8 mouse cellular contexts compared by ENCODE assay signal in genomic region chr5:137706913-137707633, GRCm38 (mm10). TPM values are rescaled to one million over a fixed set of nuclear protein-coding genes. Genes with fewer than 3 reads are reported as not detected.
DNase-seq lines count a peak whose midpoint lies in the region; ATAC-seq and TF ChIP-seq lines count a peak whose summit lies in the region.

No protein-coding gene starts in this region.

- H3K4me3 ChIP-seq in hindbrain, embryonic 14.5 days (replicated peaks; ENCODE audit: low read length), result no peak overlapping the region
- no peak overlapping the region for H3K4me3 ChIP-seq in hindbrain, embryonic 11.5 days (ENCODE audit: low read depth, low read length)
- peak overlapping the region; percentile 47 to 60 for H3K4me3 ChIP-seq in MEL (ENCODE audit: control insufficient read depth in 1 of 2, insufficient read depth in 1 of 2, low read depth in 2 of 2, low read length in 2 of 2)
- no peak overlapping the region for H3K4me3 ChIP-seq in intestine, embryonic 15.5 days (replicated peaks)
- H3K4me3 ChIP-seq in lung, embryonic 14.5 days (ENCODE audit: low read depth, low read length), result no peak overlapping the region
- no peak overlapping the region for H3K4me3 ChIP-seq in small intestine, adult 2 months (ENCODE audit: low read depth, low read length)

- ATAC-seq in hindbrain, embryonic 14.5 days (ENCODE audit: low FRiP score), result no peak
- no peak for ATAC-seq in hindbrain, embryonic 11.5 days (ENCODE audit: low FRiP score)
- peak; percentile 95 for ATAC-seq in intestine, embryonic 15.5 days
- peak; percentile 87 for ATAC-seq in lung, embryonic 14.5 days (ENCODE audit: insufficient read depth)

- no peak overlapping the region for H3K9ac ChIP-seq in hindbrain, embryonic 14.5 days
- H3K9ac ChIP-seq in hindbrain, embryonic 11.5 days (ENCODE audit: low read depth, low read length), result no peak overlapping the region
- peak overlapping the region; percentile 58 for H3K9ac ChIP-seq in MEL (ENCODE audit: control insufficient read depth, low read depth, low read length, poor library complexity, severe bottlenecking)
- no peak overlapping the region for H3K9ac ChIP-seq in intestine, embryonic 15.5 days
- no peak overlapping the region for H3K9ac ChIP-seq in lung, embryonic 14.5 days

- H3K27me3 ChIP-seq in hindbrain, embryonic 14.5 days (ENCODE audit: control insufficient read depth, insufficient read depth, low read length), result no peaks in the 10 kb centered on the region
- H3K27me3 ChIP-seq in hindbrain, embryonic 11.5 days (ENCODE audit: control insufficient read depth, insufficient read depth, low read length), result no peaks in the 10 kb centered on the region
- no peaks in the 10 kb centered on the region for H3K27me3 ChIP-seq in MEL (ENCODE audit: control insufficient read depth in 1 of 2, insufficient read depth in 2 of 2, low read length in 2 of 2)
- no peaks in the 10 kb centered on the region for H3K27me3 ChIP-seq in intestine, embryonic 15.5 days (replicated peaks)
- H3K27me3 ChIP-seq in lung, embryonic 14.5 days (ENCODE audit: insufficient read depth, low read length), result no peaks in the 10 kb centered on the region
- no peaks in the 10 kb centered on the region for H3K27me3 ChIP-seq in small intestine, adult 2 months (ENCODE audit: control insufficient read depth, insufficient read depth, low read length)

- DNase-seq in hindbrain, embryonic 14.5 days (ENCODE audit: low spot score), result peak; percentile 62
- DNase-seq in hindbrain, embryonic 11.5 days (ENCODE audit: low spot score), result no peak
- peak; percentile 91 for DNase-seq in MEL (ENCODE audit: low read depth, low spot score)
- DNase-seq in cerebellum, postnatal 14 days, result peak; percentile 77 to 86
- peak; percentile 83 for DNase-seq in lung, embryonic 14.5 days
- peak; percentile 85 to 89 for DNase-seq in urinary bladder, postnatal 36 days (ENCODE audit: low spot score in 2 of 2)

- peak; percentile 52 to 58; a peak in 3 of 4 replicates for TF ChIP-seq EP300 in MEL (IDR thresholded peaks at IDR 0.05; ENCODE audit: low read depth in 1 of 2, low read length in 2 of 2)

- no peak overlapping the region for H3K27ac ChIP-seq in hindbrain, embryonic 14.5 days
- H3K27ac ChIP-seq in hindbrain, embryonic 11.5 days (ENCODE audit: low read depth, low read length), result no peak overlapping the region
- peak overlapping the region; percentile 99 for H3K27ac ChIP-seq in MEL (ENCODE audit: control insufficient read depth, low read depth, low read length)
- peak overlapping the region; percentile 80 for H3K27ac ChIP-seq in intestine, embryonic 15.5 days
- peak overlapping the region; percentile 81 for H3K27ac ChIP-seq in lung, embryonic 14.5 days (ENCODE audit: low read depth)
- peak overlapping the region; percentile 91 for H3K27ac ChIP-seq in small intestine, adult 2 months (ENCODE audit: insufficient read depth, low read depth, low read length)

- TF ChIP-seq RAD21 in MEL (IDR thresholded peaks at IDR 0.05; ENCODE audit: low read depth, low read length), result no peak

- H3K36me3 ChIP-seq in hindbrain, embryonic 14.5 days (replicated peaks; ENCODE audit: control insufficient read depth, insufficient read depth), result no peaks in the 10 kb centered on the region
- no peaks in the 10 kb centered on the region for H3K36me3 ChIP-seq in hindbrain, embryonic 11.5 days (ENCODE audit: control insufficient read depth, insufficient read depth, low read length)
- H3K36me3 ChIP-seq in MEL (ENCODE audit: control insufficient read depth in 1 of 2, insufficient read depth in 2 of 2, low read length in 2 of 2), result peaks cover 0 to 4% of the 10 kb centered on the region in 2 experiments; a peak in 2 of 4 replicates
- no peaks in the 10 kb centered on the region for H3K36me3 ChIP-seq in intestine, embryonic 15.5 days
- no peaks in the 10 kb centered on the region for H3K36me3 ChIP-seq in lung, embryonic 14.5 days (ENCODE audit: insufficient read depth)
- no peaks in the 10 kb centered on the region for H3K36me3 ChIP-seq in small intestine, adult 2 months (ENCODE audit: control insufficient read depth, insufficient read depth, low read length)

- H3K4me1 ChIP-seq in hindbrain, embryonic 14.5 days (replicated peaks; ENCODE audit: control insufficient read depth, insufficient read depth, low read length), result peaks cover 7% of the 10 kb centered on the region; the same call in 1 of the 2 replicates
- H3K4me1 ChIP-seq in hindbrain, embryonic 11.5 days (replicated peaks; ENCODE audit: control insufficient read depth, insufficient read depth, low read length), result no peaks in the 10 kb centered on the region
- peaks cover 3 to 26% of the 10 kb centered on the region in 2 experiments; a peak in 3 of 4 replicates for H3K4me1 ChIP-seq in MEL (ENCODE audit: control insufficient read depth in 1 of 2, insufficient read depth in 2 of 2, low read length in 2 of 2)
- H3K4me1 ChIP-seq in intestine, embryonic 15.5 days (replicated peaks), result peaks cover 10% of the 10 kb centered on the region
- no peaks in the 10 kb centered on the region for H3K4me1 ChIP-seq in lung, embryonic 14.5 days (ENCODE audit: insufficient read depth)
- peaks cover 7% of the 10 kb centered on the region; the same call in 1 of the 2 replicates for H3K4me1 ChIP-seq in small intestine, adult 2 months (ENCODE audit: control insufficient read depth, insufficient read depth, insufficient read length, low read length)

- peak in 1 of 2 experiments; percentile 43; a peak in 2 of 4 replicates for TF ChIP-seq POLR2A in MEL (IDR thresholded peaks at IDR 0.05; ENCODE audit: control insufficient read depth in 1 of 2, insufficient read depth in 1 of 2, low read depth in 1 of 2, low read length in 2 of 2, poor library complexity in 1 of 2)
- TF ChIP-seq POLR2A in small intestine, adult 2 months (IDR thresholded peaks at IDR 0.05; ENCODE audit: low read depth, low read length), result no peak

- no peaks in the 10 kb centered on the region for H3K9me3 ChIP-seq in hindbrain, embryonic 14.5 days (ENCODE audit: control insufficient read depth, low read length)
- no peaks in the 10 kb centered on the region for H3K9me3 ChIP-seq in hindbrain, embryonic 11.5 days (ENCODE audit: control insufficient read depth, low read length)
- H3K9me3 ChIP-seq in MEL (replicated peaks; ENCODE audit: insufficient read depth, low read length), result no peaks in the 10 kb centered on the region
- H3K9me3 ChIP-seq in intestine, embryonic 15.5 days, result no peaks in the 10 kb centered on the region
- no peaks in the 10 kb centered on the region for H3K9me3 ChIP-seq in lung, embryonic 14.5 days (ENCODE audit: low read depth, low read length)

- TF ChIP-seq CTCF in MEL (IDR thresholded peaks at IDR 0.05 in 2 of 3, conservative IDR thresholded peaks at IDR 0.05 in 1 of 3; ENCODE audit: control insufficient read depth in 1 of 3, insufficient read depth in 1 of 3, low read depth in 2 of 3, low read length in 3 of 3, poor library complexity in 1 of 3, severe bottlenecking in 1 of 3), result no peak
- no peak for TF ChIP-seq CTCF in lung, embryonic 14.5 days (IDR thresholded peaks at IDR 0.05; ENCODE audit: low read depth)
- TF ChIP-seq CTCF in small intestine, adult 2 months (IDR thresholded peaks at IDR 0.05; ENCODE audit: extremely low read depth, insufficient read length, insufficient replicate concordance, low read depth, low read length), result no peak

- H3K4me2 ChIP-seq in hindbrain, embryonic 14.5 days (replicated peaks), result peak overlapping the region; percentile 22; the same call in 1 of the 2 replicates
- no peak overlapping the region for H3K4me2 ChIP-seq in hindbrain, embryonic 11.5 days (replicated peaks; ENCODE audit: low read depth, low read length)
- H3K4me2 ChIP-seq in intestine, embryonic 15.5 days (replicated peaks), result peak overlapping the region; percentile 22
- peak overlapping the region; percentile 21; the same call in 1 of the 2 replicates for H3K4me2 ChIP-seq in lung, embryonic 14.5 days

- no peaks in the 10 kb centered on the region for H3K79me2 ChIP-seq in MEL (ENCODE audit: control insufficient read depth, insufficient read depth, low read length, poor library complexity)

- WGBS in hindbrain, embryonic 14.5 days, result 62% methylated on average over 12 of the region's 12 CpGs
- 85% methylated on average over 12 of the region's 12 CpGs for WGBS in hindbrain, embryonic 11.5 days
- WGBS in intestine, embryonic 15.5 days, result 49% methylated on average over 12 of the region's 12 CpGs
- 40% methylated on average over 12 of the region's 12 CpGs for WGBS in lung, embryonic 14.5 days
- 16% methylated on average over 12 of the region's 12 CpGs for WGBS in small intestine, adult 2 months

RNA-seq across cellular contexts. Expression of gene Agfg2, which starts 22.5 kb away (rescaled TPM):
- 11.8 and 12.2 TPM in 2 replicates for polyA plus RNA-seq in hindbrain, embryonic 14.5 days (2014; fragmentation: Nextera tagmentation; extraction: Ambion mirVana)
- 13.7 TPM in 2 replicates for polyA plus RNA-seq in hindbrain, embryonic 11.5 days (2014; fragmentation: Nextera tagmentation; extraction: Ambion mirVana)
- 18.7 and 30.0 TPM in 2 replicates for total RNA-seq in MEL (2012; rRNA removed)
- 10 to 100 TPM in 1 of 2 experiments, not detected in 1; 38.9 TPM for polyA plus RNA-seq in MEL (2012; ENCODE audit: insufficient read depth in 1 of 2, insufficient read length in 2 of 2, low read depth in 1 of 2, low replicate concordance in 2 of 2, missing spikeins in 1 of 2)
- polyA plus RNA-seq in intestine, embryonic 15.5 days (2015; fragmentation: Nextera tagmentation; extraction: Ambion mirVana), result 19.5 and 20.8 TPM in 2 replicates
- polyA plus RNA-seq in lung, embryonic 14.5 days (2014; fragmentation: Nextera tagmentation; extraction: Ambion mirVana), result 10.9 and 12.2 TPM in 2 replicates
- 6.1 and 11.6 TPM in 2 replicates for polyA plus RNA-seq in small intestine, adult 2 months (2012; rRNA removed)

RNA-seq across cellular contexts. Expression of gene Nyap1, which starts 34.3 kb away (rescaled TPM):
- 14.2 and 18.8 TPM in 2 replicates for polyA plus RNA-seq in hindbrain, embryonic 14.5 days (2014; fragmentation: Nextera tagmentation; extraction: Ambion mirVana)
- 2.9 and 5.3 TPM in 2 replicates for polyA plus RNA-seq in hindbrain, embryonic 11.5 days (2014; fragmentation: Nextera tagmentation; extraction: Ambion mirVana)
- 0.39 and 0.42 TPM in 2 replicates for total RNA-seq in MEL (2012; rRNA removed)
- polyA plus RNA-seq in MEL (2012; ENCODE audit: insufficient read depth in 1 of 2, insufficient read length in 2 of 2, low read depth in 1 of 2, low replicate concordance in 2 of 2, missing spikeins in 1 of 2), result 1 to 10 TPM in 1 of 2 experiments, not detected in 1; 1.1 TPM
- 2.3 and 2.8 TPM in 2 replicates for polyA plus RNA-seq in intestine, embryonic 15.5 days (2015; fragmentation: Nextera tagmentation; extraction: Ambion mirVana)
- polyA plus RNA-seq in lung, embryonic 14.5 days (2014; fragmentation: Nextera tagmentation; extraction: Ambion mirVana), result 0.91 and 0.93 TPM in 2 replicates
- 7.3 and 25.1 TPM in 2 replicates for polyA plus RNA-seq in small intestine, adult 2 months (2012; rRNA removed)

RNA-seq across cellular contexts. Expression of gene Tsc22d4, which starts 38.5 kb away (rescaled TPM):
- polyA plus RNA-seq in hindbrain, embryonic 14.5 days (2014; fragmentation: Nextera tagmentation; extraction: Ambion mirVana), result 67.6 and 72.8 TPM in 2 replicates
- 56.4 and 64.0 TPM in 2 replicates for polyA plus RNA-seq in hindbrain, embryonic 11.5 days (2014; fragmentation: Nextera tagmentation; extraction: Ambion mirVana)
- total RNA-seq in MEL (2012; rRNA removed), result 52.7 and 58.3 TPM in 2 replicates
- 100 to 1,000 TPM in 1 of 2 experiments, not detected in 1; 203 TPM for polyA plus RNA-seq in MEL (2012; ENCODE audit: insufficient read depth in 1 of 2, insufficient read length in 2 of 2, low read depth in 1 of 2, low replicate concordance in 2 of 2, missing spikeins in 1 of 2)
- 117 and 118 TPM in 2 replicates for polyA plus RNA-seq in intestine, embryonic 15.5 days (2015; fragmentation: Nextera tagmentation; extraction: Ambion mirVana)
- polyA plus RNA-seq in lung, embryonic 14.5 days (2014; fragmentation: Nextera tagmentation; extraction: Ambion mirVana), result 127 TPM in 2 replicates
- polyA plus RNA-seq in small intestine, adult 2 months (2012; rRNA removed), result 72.9 and 209 TPM in 2 replicates

Comparison
In these comparisons a context has a peak if more than half of its experiments do, and no peak if none do; other contexts are left out.
1. ATAC-seq: peak in intestine, embryonic 15.5 days (single experiment) and lung, embryonic 14.5 days (single experiment); none in hindbrain, embryonic 14.5 days (single experiment) and hindbrain, embryonic 11.5 days (single experiment).
2. H3K27ac ChIP-seq: peak in MEL (single experiment), intestine, embryonic 15.5 days (single experiment), lung, embryonic 14.5 days (single experiment) and small intestine, adult 2 months (single experiment); none in hindbrain, embryonic 14.5 days (single experiment) and hindbrain, embryonic 11.5 days (single experiment).
3. H3K4me3 ChIP-seq: peak in MEL (2 of 2); none in hindbrain, embryonic 14.5 days (single experiment), hindbrain, embryonic 11.5 days (single experiment), intestine, embryonic 15.5 days (single experiment), lung, embryonic 14.5 days (single experiment) and small intestine, adult 2 months (single experiment).